Mouse (Mus musculus) heart, postnatal 10 days (tissue): ENCODE results near the gene Tmem8b. TPM values are rescaled to one million over a fixed set of nuclear protein-coding genes. Genes with fewer than 3 reads are reported as not detected.

ENCODE experiments used
- DNase-seq, 2 experiments: peaks; one replicate each; pipeline ENCODE4 v3.0.0; 2021
- intact Hi-C: fragments of 180-260 bp; cut with DNase I; formaldehyde crosslinking; loops from one replicate; pipeline ENCODE4 v1.15.1; 2025
- total RNA-seq, 2 experiments: library from RNA; stranded (reverse); gene quantifications; 2 replicates each; pipeline ENCODE4 v1.2.3; 2021

Gene Tmem8b
- total RNA-seq, 2 experiments from 2014 or later, result 15.0 to 15.2 TPM

DNA sequence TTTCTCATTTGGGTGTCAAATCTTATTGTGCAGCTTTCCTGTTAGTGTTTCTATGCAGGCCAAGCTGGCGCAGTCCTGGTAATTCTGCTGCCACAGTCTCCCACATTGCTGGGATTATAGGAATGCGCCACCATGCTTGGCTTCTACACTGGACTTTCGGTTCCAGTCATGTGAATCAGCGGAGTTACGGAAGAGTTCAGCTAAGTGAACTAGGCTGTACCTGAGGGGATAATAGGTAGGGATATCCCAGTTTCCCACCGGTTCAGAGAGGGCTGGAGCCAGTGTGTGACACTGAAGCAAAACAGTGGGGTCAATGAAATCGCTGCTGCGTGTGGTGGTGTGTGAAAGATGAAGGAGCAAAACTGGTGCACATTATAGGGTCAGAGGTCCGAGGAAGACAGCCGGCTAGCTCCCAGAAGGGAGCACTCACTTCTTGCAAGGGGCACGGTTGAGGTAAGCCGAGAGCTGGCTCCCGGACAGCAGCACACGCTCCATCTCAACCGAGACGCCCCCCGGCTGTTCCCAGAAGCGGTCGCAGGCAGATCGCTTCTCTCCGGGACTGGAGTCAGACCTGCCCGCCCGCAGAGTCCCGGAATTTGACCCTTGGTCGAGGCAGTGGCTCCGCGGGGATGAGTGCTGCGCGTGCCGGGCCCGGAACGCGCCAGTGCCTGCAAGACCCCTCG is 13.0 kb upstream of the Tmem8b start:
- intact Hi-C loops, result loop anchor here (2.0 kb wide), 2 partner anchors 25 to 67 kb away; partner anchors contain the start of gene Npr2
- DNase-seq, result peak in 1 of 2 experiments; percentile 20

DNA sequence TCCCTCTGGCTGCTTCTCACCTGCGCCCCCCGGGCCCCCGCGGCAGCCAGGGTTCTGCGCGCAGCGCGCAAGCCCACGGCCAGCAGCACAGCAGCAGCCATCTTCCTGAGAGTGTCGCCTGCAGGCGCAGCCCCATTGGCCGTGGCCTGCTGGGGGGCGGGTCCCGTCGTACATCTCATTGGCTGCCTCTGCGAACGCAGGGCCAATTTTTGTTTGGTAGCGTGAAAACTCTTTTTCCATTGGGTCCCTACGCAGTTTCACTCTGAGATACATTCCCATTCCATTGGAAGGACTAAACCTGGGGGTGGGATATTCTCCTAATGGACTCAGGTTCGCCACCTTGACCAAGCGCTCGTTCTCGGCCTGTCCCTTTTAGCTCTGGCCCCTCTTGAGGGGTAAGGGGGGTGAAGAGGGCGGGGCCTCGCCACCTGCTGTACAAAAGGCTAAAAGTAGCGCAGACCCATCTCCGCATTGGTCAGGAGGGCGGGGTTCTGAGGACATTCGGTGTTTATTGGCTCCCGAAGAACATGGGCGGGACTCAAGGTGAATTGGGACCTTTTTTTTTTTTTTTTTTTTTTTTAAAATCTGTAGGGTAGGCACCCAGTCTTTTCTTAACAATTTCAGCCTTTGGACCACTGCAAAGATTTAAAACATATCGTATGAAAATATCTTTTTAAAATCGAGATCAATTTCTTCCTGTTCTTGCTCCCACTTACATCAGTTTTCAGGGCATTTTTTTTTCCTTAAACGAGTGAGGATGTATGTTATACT is 12.2 kb upstream of the Tmem8b start, which contains the start of gene Hint2:
Hint2 (minus strand) TSS at position 128 of the 771 bp plus-strand sequence.
- intact Hi-C loops, result loop anchor here (2.0 kb wide), 2 partner anchors 26 to 68 kb away; partner anchors contain the start of gene Npr2
- DNase-seq, result peak; percentile 95 to 97

DNA sequence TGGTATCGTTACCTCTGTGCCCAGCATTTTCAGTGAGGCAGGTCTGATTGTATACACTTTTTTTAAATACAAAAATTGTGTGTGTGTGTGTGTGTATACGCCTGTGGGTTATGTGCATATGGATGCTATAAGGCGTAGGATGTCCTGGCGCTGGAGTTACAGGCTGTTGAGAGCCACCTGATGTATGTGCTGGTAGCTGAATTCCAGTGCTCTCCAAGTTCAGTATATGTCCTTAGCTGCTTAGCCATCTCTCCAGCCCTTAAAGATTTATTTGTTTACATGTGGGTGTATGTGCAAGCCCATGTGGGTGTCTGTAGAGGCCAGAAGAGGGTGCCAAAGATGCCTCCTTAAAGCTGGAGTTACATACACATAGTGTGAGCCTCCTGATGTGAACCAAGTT is 11.6 kb upstream of the Tmem8b start:
- intact Hi-C loops, result loop anchor here (2.0 kb wide), 2 partner anchors 26 to 68 kb away; partner anchors contain the start of gene Npr2
- DNase-seq, result no peak

DNA sequence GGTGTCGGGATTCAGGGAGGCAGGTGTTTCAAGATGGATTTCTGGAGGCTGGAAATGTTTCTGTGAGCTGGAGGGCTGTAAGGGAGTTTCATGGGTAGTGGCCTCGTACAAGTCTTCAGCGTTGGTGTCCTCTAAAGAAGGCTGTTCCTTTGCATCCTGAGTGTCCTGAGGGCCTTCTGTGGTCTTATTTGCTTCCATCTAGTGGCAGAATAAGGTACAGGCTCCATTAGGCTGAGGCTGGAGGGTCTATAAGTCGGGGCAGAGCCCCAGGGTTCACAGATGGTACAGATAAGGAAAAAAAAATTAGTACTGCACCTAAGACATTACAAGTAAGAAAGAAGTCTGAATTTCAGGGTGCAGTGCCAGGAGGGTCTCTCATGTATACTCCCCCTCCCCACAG is 2.4 kb upstream of the Tmem8b start:
- DNase-seq, result peak in 1 of 2 experiments; percentile 30
- intact Hi-C loops, result loop anchor here (5.0 kb wide), 1 partner anchor 224 kb away; the partner anchor contains the start of gene Tesk1

GRCm38 (mm10) chr4:43669428-43669794 is 640 bp downstream of the Tmem8b start:
- peak; percentile 84 to 88 for DNase-seq
- intact Hi-C loops, result loop anchor here (5.0 kb wide), 1 partner anchor 227 kb away; the partner anchor contains the start of gene Tesk1

GRCm38 (mm10) chr4:43672070-43672469 is 3.3 kb downstream of the Tmem8b start:
- DNase-seq, result peak; percentile 90 to 95
- intact Hi-C loops, result loop anchor here (1.0 kb wide), 1 partner anchor 40 kb away; no protein-coding TSS in a partner anchor

GRCm38 (mm10) chr4:43673703-43674102 is 4.9 kb downstream of the Tmem8b start:
- DNase-seq, result no peak
- intact Hi-C loops, result no loop called here

- DNase-seq, result no peak
- intact Hi-C loops, result no loop called here
Observed at GRCm38 (mm10) chr4:43674974-43675373, 6.2 kb downstream of the Tmem8b start.

- intact Hi-C loops, result no loop called here
- DNase-seq, result no peak
Observed at GRCm38 (mm10) chr4:43675608-43676007, 6.8 kb downstream of the Tmem8b start.

GRCm38 (mm10) chr4:43678541-43678940 is 9.8 kb downstream of the Tmem8b start:
- intact Hi-C loops, result no loop called here
- DNase-seq, result no peak

DNA sequence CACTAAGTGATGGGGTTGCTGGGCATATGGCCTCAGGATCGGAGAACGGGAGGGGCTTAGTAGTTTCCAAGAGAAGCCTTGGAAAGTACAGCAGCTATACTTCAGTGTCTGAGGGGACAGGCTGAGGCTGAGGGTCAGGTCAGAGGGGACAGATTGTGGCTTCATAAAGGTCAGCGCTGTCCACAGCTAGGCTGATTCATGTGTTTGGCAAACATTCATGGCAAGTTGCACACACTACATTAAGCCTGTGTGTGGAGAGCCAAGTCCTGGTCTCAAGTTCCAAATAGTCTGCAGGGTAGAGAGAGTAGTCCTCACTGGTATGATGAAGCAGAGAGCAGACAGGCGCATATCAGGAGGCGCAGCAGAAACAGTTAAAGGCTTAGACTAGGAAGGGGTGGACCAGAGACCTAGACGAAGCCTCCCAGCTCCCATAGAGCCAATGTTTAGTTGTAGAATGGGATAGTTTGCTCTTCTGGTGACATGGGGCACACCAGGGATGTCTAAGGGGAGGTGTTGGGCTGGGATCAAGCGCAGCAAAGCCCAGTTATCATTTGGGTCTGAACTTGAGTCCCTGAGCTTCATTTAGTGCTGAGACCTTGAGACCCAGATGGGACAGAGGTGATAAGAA is 10.8 kb downstream of the Tmem8b start:
- DNase-seq, result peak; percentile 24 to 31
- intact Hi-C loops, result no loop called here

DNA sequence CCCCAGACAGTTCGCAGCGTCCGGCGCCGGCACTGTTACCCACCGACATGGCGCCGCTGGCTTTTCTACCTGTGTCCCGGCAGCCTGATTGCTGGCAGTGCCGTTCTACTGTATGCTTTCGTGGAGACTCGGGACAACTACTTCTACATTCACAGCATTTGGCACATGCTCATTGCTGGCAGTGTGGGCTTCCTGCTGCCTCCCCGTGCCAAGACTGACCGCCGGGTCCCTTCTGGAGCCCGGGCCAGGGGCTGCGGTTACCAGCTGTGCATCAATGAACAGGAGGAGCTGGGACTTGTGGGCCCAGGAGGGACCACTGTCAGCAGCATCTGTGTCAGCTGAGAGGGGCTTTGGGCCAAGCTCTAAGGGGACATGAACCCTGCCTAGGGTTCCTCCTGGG is 21.2 kb downstream of the Tmem8b start:
- DNase-seq, result no peak
- intact Hi-C loops, result no loop called here

DNA sequence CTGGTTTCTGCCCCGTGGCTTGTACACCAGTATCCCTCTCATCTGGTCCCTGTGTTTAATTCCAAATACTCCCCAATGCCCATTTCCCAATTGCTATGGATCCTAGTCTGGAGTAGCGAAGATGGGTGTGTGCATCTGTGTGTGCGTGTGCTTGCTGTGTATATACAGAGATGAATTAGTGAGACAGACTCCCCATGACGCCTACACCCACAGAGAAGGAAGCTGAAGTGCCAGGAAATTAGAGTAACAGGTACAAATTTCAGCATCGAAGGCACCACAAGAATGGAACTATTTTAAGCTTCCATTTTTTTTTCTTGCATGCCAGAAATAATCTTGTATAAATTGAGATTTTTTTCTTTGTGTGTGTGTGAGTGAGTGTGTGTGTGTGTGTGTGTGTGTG is 22.3 kb downstream of the Tmem8b start:
- no peak for DNase-seq
- intact Hi-C loops, result no loop called here

DNA sequence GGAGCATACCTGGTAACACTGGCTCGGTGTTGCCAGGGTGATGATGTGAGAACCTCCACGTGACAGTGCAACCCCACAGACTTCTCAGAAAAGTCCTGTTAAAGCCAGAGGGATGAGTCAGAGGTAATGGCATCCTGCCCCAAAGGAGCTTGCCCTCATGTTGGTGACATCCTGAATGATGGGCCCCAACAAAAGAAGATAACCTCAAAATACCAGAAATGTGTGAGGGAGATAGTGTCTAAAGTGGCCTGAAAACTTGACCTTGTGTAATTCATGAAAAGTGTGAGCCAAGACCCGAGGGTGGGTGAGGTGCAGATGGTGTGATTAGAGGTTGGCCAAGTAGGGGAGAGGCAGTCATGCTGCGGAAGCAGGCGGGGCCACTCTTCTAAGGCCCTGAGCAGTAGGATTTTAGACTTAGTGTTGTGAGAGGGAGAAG is 25.1 kb downstream of the Tmem8b start:
- intact Hi-C loops, result no loop called here
- DNase-seq, result peak; percentile 48 to 51

DNA sequence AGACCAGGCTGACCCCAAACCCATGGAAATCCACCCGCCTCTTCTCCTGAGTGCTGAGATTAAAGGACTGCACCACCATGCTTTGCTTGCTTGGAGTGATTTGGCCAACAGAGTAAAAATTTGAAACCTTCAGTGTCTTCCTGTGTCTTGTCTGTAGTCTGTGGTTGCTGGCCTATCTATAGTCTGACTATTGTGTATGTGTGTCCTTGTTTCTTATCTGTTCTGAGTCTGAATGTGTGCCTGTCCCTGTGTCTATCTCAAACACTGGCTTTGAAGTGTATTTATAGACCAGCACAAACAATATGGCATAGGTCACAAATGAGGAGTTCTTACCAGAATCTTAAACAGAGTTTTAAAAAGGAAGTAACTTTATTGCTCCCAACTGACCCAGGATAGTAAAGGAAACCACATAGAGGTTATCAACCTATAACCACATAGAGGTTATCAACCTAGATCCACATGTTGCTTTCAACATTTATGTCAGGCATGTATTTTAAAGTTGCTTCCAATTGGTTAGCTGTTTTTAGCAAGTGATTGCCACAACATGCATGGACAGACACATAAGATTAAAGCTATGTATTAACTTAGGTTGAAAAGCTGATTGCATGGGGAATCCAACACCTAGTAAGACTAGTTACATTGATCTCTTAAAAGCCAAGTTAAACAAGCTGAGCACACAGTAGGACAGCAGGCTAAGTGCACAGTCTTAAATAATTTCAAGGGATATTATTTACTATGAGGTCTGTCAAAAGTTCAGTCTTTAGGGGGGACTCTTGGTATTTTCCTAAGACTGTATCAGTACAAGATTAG is 25.9 kb downstream of the Tmem8b start:
- DNase-seq, result no peak
- intact Hi-C loops, result no loop called here

DNA sequence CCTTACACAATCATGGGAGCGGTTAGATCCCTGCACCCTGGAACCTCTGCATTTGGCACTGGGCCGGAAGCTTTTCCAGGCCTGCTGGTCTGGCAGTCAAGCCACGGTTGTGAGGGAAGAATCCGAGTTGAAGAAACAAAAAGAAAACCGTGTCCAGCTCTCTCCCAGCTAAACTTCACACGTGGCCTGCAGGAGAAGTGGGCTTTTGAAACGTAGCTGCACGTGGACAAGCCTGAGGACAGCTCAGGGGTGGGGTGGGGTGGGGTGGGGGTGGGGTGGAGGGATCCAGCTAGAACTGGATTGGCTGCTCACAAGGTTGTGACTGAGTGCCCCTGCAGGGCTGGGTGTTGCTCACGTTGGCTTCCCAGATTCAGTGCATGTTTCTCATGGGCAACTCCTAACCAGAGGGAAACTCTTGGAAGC is 26.5 kb downstream of the Tmem8b start:
- peak; percentile 46 to 61 for DNase-seq
- intact Hi-C loops, result no loop called here

GRCm38 (mm10) chr4:43696561-43696960 is 27.8 kb downstream of the Tmem8b start:
- intact Hi-C loops, result no loop called here

GRCm38 (mm10) chr4:43700707-43701106 is 31.9 kb downstream of the Tmem8b start, which contains the start of gene Olfr70:
Olfr70 (minus strand) TSS chr4:43700807.
- intact Hi-C loops, result no loop called here
- DNase-seq, result no peak

More at GRCm38 (mm10) chr4:43696561-43696960, 27.8 kb downstream of the Tmem8b start:
- DNase-seq, result no peak

- DNase-seq, result no peak
- intact Hi-C loops, result no loop called here
Observed at GRCm38 (mm10) chr4:43703439-43703838, 34.7 kb downstream of the Tmem8b start.

DNA sequence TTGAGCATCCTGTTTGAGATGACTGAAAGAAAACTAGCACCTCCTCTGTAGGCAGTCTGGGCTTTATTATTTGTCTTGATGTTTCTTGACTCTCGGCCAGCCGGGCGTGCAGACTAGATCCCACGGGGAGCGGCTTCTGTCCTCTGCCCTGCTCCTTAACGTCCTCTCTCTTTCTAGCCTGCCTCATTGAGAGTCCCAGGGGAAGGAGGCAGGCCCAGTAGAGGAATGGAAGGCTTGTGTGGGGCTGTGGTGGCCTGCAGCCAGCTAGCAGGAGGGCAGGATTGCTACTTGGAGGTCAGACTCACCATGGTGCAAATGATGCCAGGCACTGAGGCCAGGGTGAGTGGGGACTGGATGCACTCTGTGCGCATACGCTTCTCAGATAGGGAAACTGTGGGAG is 35.1 kb downstream of the Tmem8b start:
- peak; percentile 21 to 37 for DNase-seq
- intact Hi-C loops, result no loop called here
